Mouse (Mus musculus): ENCODE data around the gene Calhm1.

DNA sequence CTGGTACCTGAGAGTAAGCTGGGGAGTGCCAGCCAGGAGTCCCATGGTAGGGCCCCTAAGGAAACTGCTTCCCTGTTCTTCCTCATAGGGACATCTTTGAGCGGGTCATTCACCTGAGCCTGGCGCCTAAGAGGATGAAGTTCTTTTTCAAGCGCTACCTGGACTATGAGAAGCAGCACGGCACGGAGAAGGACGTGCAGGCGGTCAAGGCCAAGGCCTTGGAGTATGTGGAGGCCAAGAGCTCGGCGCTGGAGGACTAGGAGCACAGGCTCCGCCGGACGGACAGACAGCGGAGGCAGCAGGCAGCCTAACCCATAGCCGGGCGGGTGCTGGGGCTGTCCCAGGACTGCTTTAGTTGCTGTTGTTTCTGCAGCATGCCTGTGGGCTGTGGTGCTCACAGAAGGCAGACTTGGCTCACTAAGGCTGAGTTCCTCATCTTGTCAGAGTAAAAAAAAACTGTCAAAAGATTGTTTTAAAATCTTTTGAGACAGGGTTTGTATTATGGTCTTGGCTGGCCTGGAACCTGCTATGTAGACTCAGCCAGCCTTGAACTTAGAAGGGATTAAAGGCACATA lies 13.4 kb downstream of the Calhm1 start:
- no peak for TF ChIP-seq POLR2A (IDR thresholded peaks at IDR 0.05; ENCODE audit: insufficient read depth, low read depth, low read length)
- no peak for TF ChIP-seq CTCF (IDR thresholded peaks at IDR 0.05; ENCODE audit: insufficient read depth, low read depth, low read length)
